Mouse (Mus musculus) gastrocnemius, adult 18-20 months (tissue): Measurements from ENCODE around the gene Ndufb8. TPM values are rescaled to one million over a fixed set of nuclear protein-coding genes. Genes with fewer than 3 reads are reported as not detected.

ENCODE experiments used
- DNase-seq: peaks from one replicate; pipeline ENCODE4 v3.0.0; 2021; ENCODE audit warnings: low spot score
- long read RNA-seq, 2 experiments: library from polyadenylated mRNA; stranded (forward); transcript quantifications; one replicate each; pipeline ENCODE4 v2.0.0; 2021
- total RNA-seq, 2 experiments: library from RNA; stranded (reverse); gene quantifications; 2 replicates each; pipeline ENCODE4 v1.2.3; 2021

Gene Ndufb8
- total RNA-seq = 100 to 1,000 TPM; 929 to 979 TPM
- long read RNA-seq, experiment 1, transcript Ndufb8-202 (2 exons, 341 nt) = minor isoform, 7 of 578 reads
- long read RNA-seq, experiment 1, transcript Ndufb8-201 (5 exons, 680 nt) = major isoform, 538 of 578 reads
- long read RNA-seq, experiment 1, partial matches to known transcripts = 23 of 578 reads
- long read RNA-seq, experiment 1, other reads (novel, unspliced or antisense) = 7 of 578 reads
- long read RNA-seq, experiment 2, transcript Ndufb8-205 (5 exons, 603 nt) = minor isoform, 5 of 398 reads
- long read RNA-seq, experiment 2, transcript Ndufb8-201 (5 exons, 680 nt) = major isoform, 366 of 398 reads
- long read RNA-seq, experiment 2, partial matches to known transcripts = 18 of 398 reads
- long read RNA-seq, experiment 2, other reads (novel, unspliced or antisense) = 3 of 398 reads

GRCm38 (mm10) chr19:44554861-44555590 is at the start of gene Ndufb8:
Gene Ndufb8, minus strand, starts transcription at chr19:44555440.
- peak; percentile 97 for DNase-seq

- no peak for DNase-seq
Observed at GRCm38 (mm10) chr19:44594180-44594579, 38.9 kb upstream of the Ndufb8 start.

- no peak for DNase-seq
Observed at GRCm38 (mm10) chr19:44591638-44592037, 36.4 kb upstream of the Ndufb8 start.

GRCm38 (mm10) chr19:44590992-44591391 is 35.8 kb upstream of the Ndufb8 start:
- no peak for DNase-seq

- no peak for DNase-seq
Observed at GRCm38 (mm10) chr19:44589591-44590223, 34.5 kb upstream of the Ndufb8 start.

GRCm38 (mm10) chr19:44588036-44588435 is 32.8 kb upstream of the Ndufb8 start:
- no peak for DNase-seq

GRCm38 (mm10) chr19:44582638-44583309 is 27.5 kb upstream of the Ndufb8 start:
- peak; percentile 89 for DNase-seq

GRCm38 (mm10) chr19:44582103-44582502 is 26.9 kb upstream of the Ndufb8 start:
- DNase-seq = no peak

GRCm38 (mm10) chr19:44578038-44578437 is 22.8 kb upstream of the Ndufb8 start:
- no peak for DNase-seq

- DNase-seq = no peak
Observed at GRCm38 (mm10) chr19:44576275-44576674, 21.0 kb upstream of the Ndufb8 start.

GRCm38 (mm10) chr19:44567763-44568162 is 12.5 kb upstream of the Ndufb8 start:
- no peak for DNase-seq

GRCm38 (mm10) chr19:44564006-44564405 is 8.8 kb upstream of the Ndufb8 start:
- no peak for DNase-seq

GRCm38 (mm10) chr19:44562652-44563206 is 7.5 kb upstream of the Ndufb8 start, which contains the start of gene Hif1an:
Gene Hif1an, plus strand, starts transcription at chr19:44562850.
- DNase-seq = peak; percentile 97

- no peak for DNase-seq
Observed at GRCm38 (mm10) chr19:44554490-44554860, 765 bp downstream of the Ndufb8 start.

- DNase-seq = no peak
Observed at GRCm38 (mm10) chr19:44553286-44553685, 2.0 kb downstream of the Ndufb8 start.

- no peak for DNase-seq
Observed at GRCm38 (mm10) chr19:44552731-44553130, 2.5 kb downstream of the Ndufb8 start, which contains the start of gene Gm20538. Gene Gm20538, minus strand, starts transcription at chr19:44552831.

GRCm38 (mm10) chr19:44545321-44546041 is 9.8 kb downstream of the Ndufb8 start, which contains the start of gene Sec31b:
Gene Sec31b, minus strand, starts transcription at chr19:44545864.
- peak; percentile 74 for DNase-seq

GRCm38 (mm10) chr19:44544775-44545174 is 10.5 kb downstream of the Ndufb8 start:
- DNase-seq = peak; percentile 80

GRCm38 (mm10) chr19:44544372-44544771 is 10.9 kb downstream of the Ndufb8 start:
- no peak for DNase-seq

GRCm38 (mm10) chr19:44542694-44543178 is 12.5 kb downstream of the Ndufb8 start:
- no peak for DNase-seq
